Mouse (Mus musculus): ENCODE measurements at regions not wholly inside any gene's neighbourhood (a gene's known extent, or its start where the extent isn't known, plus 50 kb on each side); places are given as distances from the start of the nearest gene placed in this dataset.

DNA sequence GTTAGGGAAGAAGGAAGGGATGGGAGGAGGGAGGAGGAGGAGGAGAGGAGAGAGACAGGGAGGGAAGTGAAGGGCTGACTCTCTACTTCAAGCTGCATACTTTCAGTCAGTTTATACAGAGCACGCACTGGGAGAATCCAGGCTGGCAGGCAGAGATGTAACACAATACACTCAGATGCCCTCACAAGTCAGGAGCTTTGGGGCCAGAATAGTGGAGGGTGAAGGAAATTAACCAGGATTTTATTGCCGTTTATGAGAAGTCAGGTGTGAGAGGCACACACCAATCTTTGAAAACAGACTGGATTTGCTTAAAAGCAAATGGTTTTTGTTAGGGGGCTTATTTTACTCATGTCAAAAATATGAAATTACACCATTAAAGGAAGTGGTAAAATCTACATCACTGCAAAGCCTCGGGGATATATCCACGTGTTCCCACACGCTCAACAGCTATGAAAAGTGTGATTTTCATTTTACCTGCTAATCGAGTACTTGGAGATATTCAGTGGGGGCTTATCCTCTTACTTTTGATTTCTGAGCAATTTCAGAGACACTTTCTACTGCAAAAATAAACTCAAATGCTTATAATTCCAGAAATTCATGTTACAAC lies 268.2 kb downstream of the Sox2 start:
- no peak overlapping the region for H3K9ac ChIP-seq (ENCODE audit: low read length)
- no peaks in the 10 kb centered on the region for H3K4me1 ChIP-seq (replicated peaks; ENCODE audit: control insufficient read depth, insufficient read depth, low read length)
- no peaks in the 10 kb centered on the region for H3K36me3 ChIP-seq (ENCODE audit: control insufficient read depth, insufficient read depth, low read length)
- H3K4me3 ChIP-seq (ENCODE audit: low read depth, low read length): no peak overlapping the region
- WGBS: 57% methylated on average over 6 of the region's 6 CpGs
- H3K27me3 ChIP-seq (ENCODE audit: control insufficient read depth, insufficient read depth, low read length): no peaks in the 10 kb centered on the region
- DNase-seq (ENCODE audit: low spot score) (no peak), ATAC-seq (replicated peaks; ENCODE audit: low FRiP score) (no peak)
- no peak overlapping the region for H3K27ac ChIP-seq (ENCODE audit: low read depth, low read length)
- H3K9me3 ChIP-seq (ENCODE audit: control insufficient read depth, low read length): no peaks in the 10 kb centered on the region
- no peak overlapping the region for H3K4me2 ChIP-seq (ENCODE audit: low read depth, low read length, severe bottlenecking)

DNA sequence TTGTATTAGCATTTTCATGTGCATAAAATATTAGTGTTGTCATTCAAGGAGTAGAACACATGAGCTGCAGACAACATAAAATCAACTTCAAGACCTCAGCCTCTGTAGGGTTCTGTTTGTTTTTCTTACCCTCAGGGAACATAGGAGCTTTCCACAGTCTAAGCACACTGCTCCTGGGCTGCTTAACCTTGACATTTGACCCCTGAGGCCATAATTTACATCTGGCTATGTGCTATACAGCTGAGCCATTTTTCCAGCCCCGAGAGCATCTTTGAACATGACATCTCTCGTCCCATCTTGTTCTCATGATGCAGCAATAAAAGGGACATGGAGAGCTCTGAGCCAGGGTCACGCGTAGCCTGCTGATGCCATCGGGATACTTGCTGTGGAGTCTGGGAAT lies 270.3 kb downstream of the Sox2 start:
- Histone ChIP-seq H3K9ac (ENCODE audit: low read length) (no peak overlapping the region), H3K27me3 (ENCODE audit: control insufficient read depth, insufficient read depth, low read length) (no peaks in the 10 kb centered on the region), H3K4me2 (ENCODE audit: low read depth, low read length, severe bottlenecking) (no peak overlapping the region), H3K9me3 (ENCODE audit: control insufficient read depth, low read length) (no peaks in the 10 kb centered on the region), H3K4me3 (ENCODE audit: low read depth, low read length) (no peak overlapping the region), H3K4me1 (replicated peaks; ENCODE audit: control insufficient read depth, insufficient read depth, low read length) (no peaks in the 10 kb centered on the region), H3K27ac (ENCODE audit: low read depth, low read length) (no peak overlapping the region), H3K36me3 (ENCODE audit: control insufficient read depth, insufficient read depth, low read length) (no peaks in the 10 kb centered on the region)
- WGBS: 84% methylated on average over 5 of the region's 5 CpGs
- no peak for DNase-seq (ENCODE audit: low spot score)
- ATAC-seq (replicated peaks; ENCODE audit: low FRiP score): no peak

DNA sequence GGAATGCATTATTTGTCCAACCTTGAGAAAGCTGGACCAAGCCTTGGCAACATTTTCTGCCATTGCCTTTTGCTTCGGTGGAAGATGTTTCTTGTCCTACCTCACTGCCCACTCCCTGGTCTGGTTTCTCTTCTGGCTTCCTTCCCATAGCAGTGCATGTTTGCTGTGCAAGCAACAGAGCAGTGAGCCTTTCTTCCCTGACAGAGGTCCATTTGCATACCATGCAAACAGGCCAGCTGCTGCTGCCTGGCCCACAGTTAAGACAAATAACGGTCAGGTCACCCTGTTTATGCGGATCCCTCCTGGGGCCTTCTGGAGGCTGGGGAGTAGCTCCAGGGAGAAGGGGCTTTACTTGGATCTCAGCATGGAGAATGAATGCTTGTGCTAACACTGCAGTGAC lies 299.7 kb downstream of the Sox2 start:
- H3K27me3 ChIP-seq (ENCODE audit: control insufficient read depth, insufficient read depth, low read length): no peaks in the 10 kb centered on the region
- no peaks in the 10 kb centered on the region for H3K36me3 ChIP-seq (ENCODE audit: control insufficient read depth, insufficient read depth, low read length)
- WGBS: 51% methylated on average over 3 of the region's 3 CpGs
- H3K4me3 ChIP-seq (ENCODE audit: low read depth, low read length): no peak overlapping the region
- 0 out of 2 replicates have a peak, but pooled peaks cover 2% of the 10 kb centered on the region for H3K4me1 ChIP-seq (replicated peaks; ENCODE audit: control insufficient read depth, insufficient read depth, low read length)
- DNase-seq (ENCODE audit: low spot score): no peak
- no peak overlapping the region for H3K4me2 ChIP-seq (ENCODE audit: low read depth, low read length, severe bottlenecking)
- H3K9me3 ChIP-seq (ENCODE audit: control insufficient read depth, low read length): no peaks in the 10 kb centered on the region
- no peak for ATAC-seq (replicated peaks; ENCODE audit: low FRiP score)
- no peak overlapping the region for H3K27ac ChIP-seq (ENCODE audit: low read depth, low read length)
- no peak overlapping the region for H3K9ac ChIP-seq (ENCODE audit: low read length)

DNA sequence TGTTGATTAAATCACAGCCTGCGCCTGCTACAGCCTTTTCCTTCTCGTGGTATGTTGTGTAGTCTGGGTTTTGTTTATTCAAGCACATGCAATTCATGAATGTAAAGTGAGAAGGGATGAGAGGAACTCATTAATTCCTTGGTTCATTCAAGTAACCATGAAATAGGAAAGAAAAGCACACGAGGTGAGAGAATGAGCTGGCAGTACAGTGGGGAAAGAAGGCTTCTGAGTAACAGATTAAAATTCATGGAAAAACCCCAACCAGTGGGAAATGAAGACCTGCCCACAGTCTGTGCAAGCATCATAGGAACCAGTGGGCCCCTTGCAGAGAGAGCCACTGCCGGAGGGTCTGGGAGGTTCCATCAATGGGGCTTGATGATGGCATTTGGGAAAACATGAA lies 306.0 kb downstream of the Sox2 start:
- Histone ChIP-seq H3K27ac (ENCODE audit: low read depth, low read length) (no peak overlapping the region), H3K4me3 (ENCODE audit: low read depth, low read length) (no peak overlapping the region), H3K4me1 (replicated peaks; ENCODE audit: control insufficient read depth, insufficient read depth, low read length) (no peaks in the 10 kb centered on the region; the same call in 1 of the 2 replicates), H3K9me3 (ENCODE audit: control insufficient read depth, low read length) (no peaks in the 10 kb centered on the region), H3K9ac (ENCODE audit: low read length) (no peak overlapping the region), H3K36me3 (ENCODE audit: control insufficient read depth, insufficient read depth, low read length) (no peaks in the 10 kb centered on the region), H3K27me3 (ENCODE audit: control insufficient read depth, insufficient read depth, low read length) (no peaks in the 10 kb centered on the region), H3K4me2 (ENCODE audit: low read depth, low read length, severe bottlenecking) (no peak overlapping the region)
- ATAC-seq (replicated peaks; ENCODE audit: low FRiP score) (no peak), DNase-seq (ENCODE audit: low spot score) (no peak)
- WGBS: 63% methylated on average over 4 of the region's 4 CpGs

DNA sequence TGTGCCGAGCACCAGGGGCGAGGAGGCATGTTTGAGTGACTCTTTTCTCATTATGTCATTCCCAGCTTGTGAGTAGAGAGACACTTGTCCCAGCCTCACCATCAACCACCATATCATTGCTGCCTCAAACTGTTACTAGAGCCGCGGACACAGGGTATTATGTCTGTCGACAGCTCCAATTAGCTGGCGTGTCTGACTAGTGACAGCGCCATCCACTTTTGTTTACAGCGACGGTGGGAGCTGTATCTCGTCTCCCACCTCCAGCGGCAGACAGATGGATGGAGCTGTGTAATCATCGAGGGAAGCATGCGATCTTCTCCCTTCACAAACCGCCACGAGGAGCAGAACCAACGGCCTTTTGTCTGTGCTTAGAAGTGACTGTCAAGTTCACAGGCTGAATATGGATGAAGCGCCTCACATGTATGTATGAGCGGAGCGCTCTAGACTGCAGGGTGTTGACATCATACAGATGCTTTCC lies 308.9 kb downstream of the Sox2 start:
- H3K4me2 ChIP-seq (ENCODE audit: low read depth, low read length, severe bottlenecking): no peak overlapping the region
- no peaks in the 10 kb centered on the region for H3K27me3 ChIP-seq (ENCODE audit: control insufficient read depth, insufficient read depth, low read length)
- ATAC-seq (replicated peaks; ENCODE audit: low FRiP score) (0 out of 2 replicates have a peak, but pooled peaks have one; percentile 21), DNase-seq (ENCODE audit: low spot score) (no peak)
- 84% methylated on average over 19 of the region's 19 CpGs for WGBS
- no peaks in the 10 kb centered on the region for H3K9me3 ChIP-seq (ENCODE audit: control insufficient read depth, low read length)
- H3K4me1 ChIP-seq (replicated peaks; ENCODE audit: control insufficient read depth, insufficient read depth, low read length): peaks cover 3% of the 10 kb centered on the region; the same call in 1 of the 2 replicates
- H3K9ac ChIP-seq (ENCODE audit: low read length): no peak overlapping the region
- H3K27ac ChIP-seq (ENCODE audit: low read depth, low read length): no peak overlapping the region
- H3K36me3 ChIP-seq (ENCODE audit: control insufficient read depth, insufficient read depth, low read length): no peaks in the 10 kb centered on the region
- no peak overlapping the region for H3K4me3 ChIP-seq (ENCODE audit: low read depth, low read length)

DNA sequence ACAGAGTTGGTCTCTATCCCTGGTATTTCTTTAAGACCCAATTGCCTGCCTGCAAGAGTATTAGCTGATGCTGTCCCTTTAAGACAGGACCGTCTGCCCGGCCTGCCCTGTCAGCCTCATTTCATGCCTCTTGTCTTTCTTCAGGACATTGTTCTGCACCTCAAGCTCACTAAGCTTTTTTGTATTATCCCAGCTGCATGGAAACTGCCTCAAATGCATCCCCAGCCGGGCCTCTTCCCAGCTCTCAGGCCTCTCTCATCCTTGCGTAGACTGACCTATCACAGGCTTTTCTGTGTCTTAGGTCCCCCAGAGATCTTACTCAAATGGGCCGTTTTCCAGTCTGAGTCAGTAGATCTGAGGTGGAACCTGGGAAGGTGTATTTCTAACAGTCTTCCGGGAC lies 316.2 kb downstream of the Sox2 start:
- ATAC-seq (replicated peaks; ENCODE audit: low FRiP score) (no peak), DNase-seq (ENCODE audit: low spot score) (no peak)

DNA sequence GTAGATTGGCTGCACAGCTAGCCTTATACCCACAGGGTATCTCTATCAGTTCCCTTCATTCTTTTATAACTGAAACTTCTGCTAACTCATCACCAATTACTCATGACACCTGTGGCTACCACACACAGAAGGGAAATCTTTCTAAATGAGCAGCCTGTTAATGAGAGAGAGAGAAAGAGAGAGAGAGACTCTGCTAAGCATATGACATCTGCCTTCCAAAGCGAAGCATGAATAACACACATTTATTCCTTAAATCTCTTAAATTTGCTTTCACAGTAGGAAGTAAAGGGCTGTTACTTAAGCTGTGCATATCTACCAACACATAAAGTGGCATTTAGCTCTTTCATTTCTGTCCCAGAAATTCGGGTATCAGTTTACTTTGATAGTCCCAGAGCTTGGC lies 317.7 kb downstream of the Sox2 start:
- WGBS: 91% methylated on average over 2 of the region's 2 CpGs
- H3K4me3 ChIP-seq (ENCODE audit: low read depth, low read length): no peak overlapping the region
- no peaks in the 10 kb centered on the region for H3K36me3 ChIP-seq (ENCODE audit: control insufficient read depth, insufficient read depth, low read length)
- DNase-seq (ENCODE audit: low spot score) (no peak), ATAC-seq (replicated peaks; ENCODE audit: low FRiP score) (no peak)
- H3K27me3 ChIP-seq (ENCODE audit: control insufficient read depth, insufficient read depth, low read length): no peaks in the 10 kb centered on the region
- H3K4me2 ChIP-seq (ENCODE audit: low read depth, low read length, severe bottlenecking): no peak overlapping the region
- no peak overlapping the region for H3K27ac ChIP-seq (ENCODE audit: low read depth, low read length)
- H3K9me3 ChIP-seq (ENCODE audit: control insufficient read depth, low read length): no peaks in the 10 kb centered on the region
- H3K4me1 ChIP-seq (replicated peaks; ENCODE audit: control insufficient read depth, insufficient read depth, low read length): peaks cover 10% of the 10 kb centered on the region; the same call in 1 of the 2 replicates
- no peak overlapping the region for H3K9ac ChIP-seq (ENCODE audit: low read length)

More for the DNA sequence above, 316.2 kb downstream of the Sox2 start:
- H3K36me3 ChIP-seq (ENCODE audit: control insufficient read depth, insufficient read depth, low read length): no peaks in the 10 kb centered on the region
- H3K4me3 ChIP-seq (ENCODE audit: low read depth, low read length): no peak overlapping the region
- H3K27me3 ChIP-seq (ENCODE audit: control insufficient read depth, insufficient read depth, low read length): no peaks in the 10 kb centered on the region
- H3K9ac ChIP-seq (ENCODE audit: low read length): no peak overlapping the region
- no peak overlapping the region for H3K4me2 ChIP-seq (ENCODE audit: low read depth, low read length, severe bottlenecking)
- H3K9me3 ChIP-seq (ENCODE audit: control insufficient read depth, low read length): no peaks in the 10 kb centered on the region
- no peak overlapping the region for H3K27ac ChIP-seq (ENCODE audit: low read depth, low read length)
- WGBS: 17% methylated on average over 6 of the region's 6 CpGs
- H3K4me1 ChIP-seq (replicated peaks; ENCODE audit: control insufficient read depth, insufficient read depth, low read length): peaks cover 11% of the 10 kb centered on the region; the same call in 1 of the 2 replicates

DNA sequence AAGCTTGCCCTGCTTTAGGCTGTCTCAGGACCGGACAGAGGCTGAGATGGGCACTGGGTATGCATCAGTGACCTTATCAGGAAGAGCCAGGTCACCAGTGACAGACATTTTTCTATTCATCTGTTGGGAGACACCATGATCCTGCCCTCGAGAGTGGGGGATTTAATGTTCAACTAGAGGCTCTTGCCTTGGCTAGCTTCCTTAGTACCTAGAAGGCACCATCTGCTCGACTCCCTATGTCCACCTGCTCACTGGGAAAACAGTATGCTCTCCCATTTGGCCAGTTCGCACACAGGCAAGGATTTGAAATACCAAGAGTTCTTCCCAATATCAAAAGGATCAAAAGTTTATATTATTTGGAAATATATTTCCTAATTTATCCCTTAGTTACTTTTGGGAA lies 321.3 kb downstream of the Sox2 start:
- DNase-seq (ENCODE audit: low spot score) (no peak), ATAC-seq (replicated peaks; ENCODE audit: low FRiP score) (no peak)
- Histone ChIP-seq H3K9me3 (ENCODE audit: control insufficient read depth, low read length) (no peaks in the 10 kb centered on the region), H3K27ac (ENCODE audit: low read depth, low read length) (no peak overlapping the region), H3K4me3 (ENCODE audit: low read depth, low read length) (no peak overlapping the region), H3K36me3 (ENCODE audit: control insufficient read depth, insufficient read depth, low read length) (no peaks in the 10 kb centered on the region), H3K4me1 (replicated peaks; ENCODE audit: control insufficient read depth, insufficient read depth, low read length) (peaks cover 3% of the 10 kb centered on the region; the same call in 1 of the 2 replicates), H3K9ac (ENCODE audit: low read length) (no peak overlapping the region), H3K4me2 (ENCODE audit: low read depth, low read length, severe bottlenecking) (no peak overlapping the region), H3K27me3 (ENCODE audit: control insufficient read depth, insufficient read depth, low read length) (no peaks in the 10 kb centered on the region)
- WGBS: 77% methylated on average over 4 of the region's 4 CpGs

DNA sequence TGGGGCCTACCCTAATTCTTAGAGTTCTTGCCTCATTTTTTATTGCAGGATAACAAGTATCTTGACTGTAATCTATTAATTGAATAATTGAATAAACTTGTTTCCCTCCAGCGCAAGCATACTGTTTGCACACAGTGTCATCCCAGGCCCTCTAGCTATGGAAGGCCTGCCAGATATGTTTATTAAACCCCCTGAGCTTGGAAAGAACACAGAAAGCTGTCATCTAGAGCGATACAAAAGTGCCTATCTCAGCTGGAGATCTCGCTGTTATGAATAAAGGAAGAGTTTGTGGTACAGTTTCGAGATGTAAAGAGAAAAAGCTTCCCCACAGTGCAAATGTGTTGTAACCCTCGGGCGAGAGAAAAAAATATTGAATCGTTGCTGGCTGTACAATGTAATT lies 324.2 kb downstream of the Sox2 start:
- ATAC-seq (replicated peaks; ENCODE audit: low FRiP score): no peak
- DNase-seq (ENCODE audit: low spot score): no peak
- 81% methylated on average over 7 of the region's 7 CpGs for WGBS

More for the DNA sequence above, 324.2 kb downstream of the Sox2 start:
- Histone ChIP-seq H3K9me3 (ENCODE audit: control insufficient read depth, low read length) (no peaks in the 10 kb centered on the region), H3K36me3 (ENCODE audit: control insufficient read depth, insufficient read depth, low read length) (no peaks in the 10 kb centered on the region), H3K4me2 (ENCODE audit: low read depth, low read length, severe bottlenecking) (no peak overlapping the region), H3K9ac (ENCODE audit: low read length) (no peak overlapping the region), H3K27ac (ENCODE audit: low read depth, low read length) (no peak overlapping the region), H3K4me3 (ENCODE audit: low read depth, low read length) (no peak overlapping the region), H3K27me3 (ENCODE audit: control insufficient read depth, insufficient read depth, low read length) (no peaks in the 10 kb centered on the region), H3K4me1 (replicated peaks; ENCODE audit: control insufficient read depth, insufficient read depth, low read length) (no peaks in the 10 kb centered on the region)
